Mouse (Mus musculus) cerebellum, adult 11-12 months (tissue): ENCODE results near the gene Rfx7.
"Not testable (repeated sequence)": the region's sequence is repeated elsewhere in the genome, so short reads cannot be mapped to it uniquely, and the experiment has no call there.

ENCODE experiments used
- DNase-seq: peaks from one replicate; pipeline ENCODE4 v3.0.0; 2022

The Rfx7 gene

DNA sequence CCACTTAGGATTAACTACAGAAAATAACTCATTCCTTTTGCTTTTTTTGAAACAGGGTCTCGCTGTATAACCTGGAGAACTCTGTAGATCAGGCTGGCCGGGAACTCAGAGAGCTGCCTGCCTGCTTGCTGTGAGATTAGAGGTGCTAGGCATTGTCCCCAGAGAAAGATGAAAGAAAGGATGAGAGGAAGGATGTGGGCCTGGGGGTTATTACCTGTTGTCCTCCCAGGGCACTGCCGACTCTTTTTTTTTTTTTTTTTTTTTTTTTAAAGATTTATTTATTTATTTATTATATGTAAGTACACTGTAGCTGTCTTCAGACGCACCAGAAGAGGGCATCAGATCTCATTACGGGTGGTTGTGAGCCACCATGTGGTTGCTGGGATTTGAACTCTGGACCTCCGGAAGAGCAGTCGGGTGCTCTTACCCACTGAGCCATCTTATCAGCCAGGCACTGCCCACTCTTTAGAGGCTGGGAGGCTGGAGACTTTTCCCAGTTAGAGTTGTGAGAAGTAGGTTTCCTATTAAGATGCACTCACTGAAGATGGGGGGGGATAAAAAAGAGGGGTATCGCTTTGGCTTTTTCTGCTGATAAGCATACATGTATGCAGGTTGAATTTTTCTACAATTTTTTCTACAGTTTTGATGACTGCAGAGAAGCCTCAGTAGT, 134.4 kb downstream of the Rfx7 start:
- DNase-seq = not testable (repeated sequence)

DNA sequence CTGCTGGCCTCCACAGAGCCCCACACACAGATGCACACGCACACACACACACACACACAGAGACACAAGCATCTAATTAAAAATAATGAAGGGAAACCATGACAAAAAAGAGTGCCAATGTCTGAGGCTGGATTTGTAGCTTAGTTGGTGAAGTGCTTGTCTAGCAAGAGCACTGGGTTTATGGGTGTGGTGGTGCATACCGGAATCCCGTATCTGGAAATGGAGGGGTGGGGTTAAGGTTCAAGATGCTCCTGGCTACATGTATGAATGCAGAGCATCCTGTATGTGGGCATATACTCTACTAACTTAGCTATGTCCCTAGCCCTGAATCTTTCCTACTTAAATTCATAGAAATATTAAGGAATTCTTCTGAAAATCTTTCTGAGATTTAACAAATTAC, 135.1 kb downstream of the Rfx7 start:
- no peak for DNase-seq

DNA sequence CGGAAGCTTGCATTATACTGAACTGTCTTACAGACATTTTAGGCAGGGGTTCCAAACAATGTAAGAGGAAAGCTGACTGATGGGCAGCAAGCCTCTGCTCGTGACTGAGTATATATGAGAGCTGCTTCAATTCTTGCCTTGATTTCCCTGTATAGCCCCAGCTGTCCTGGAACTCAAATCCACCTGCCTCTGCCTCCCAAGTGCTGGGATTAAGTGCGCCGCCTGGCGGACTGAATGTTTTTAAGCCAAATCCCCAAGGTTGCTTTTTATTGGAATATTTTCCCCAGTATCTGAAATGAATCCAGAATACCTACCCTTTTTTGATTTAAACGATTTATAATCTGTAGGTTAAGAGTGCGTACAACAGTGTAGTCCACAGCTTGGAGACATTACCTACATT, 137.3 kb downstream of the Rfx7 start:
- no peak for DNase-seq

DNA sequence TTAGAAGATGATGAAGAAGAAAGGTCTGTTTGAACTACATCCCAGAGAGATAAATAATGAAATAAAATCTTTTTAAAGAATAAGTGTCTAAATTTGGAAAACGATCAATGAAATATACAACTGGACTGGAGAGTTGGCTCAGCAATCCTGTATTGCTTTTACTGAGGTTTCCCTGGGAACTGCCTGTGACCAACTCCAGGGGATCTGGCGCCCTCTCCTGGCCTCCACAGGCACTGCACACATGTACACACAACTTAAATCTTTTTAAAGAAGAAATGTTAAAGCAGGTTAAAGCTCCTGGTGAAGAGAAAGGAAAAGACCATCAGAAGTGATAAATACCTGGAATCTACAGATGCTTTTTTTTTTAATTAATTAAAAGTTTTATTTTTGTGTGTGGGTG, 140.3 kb downstream of the Rfx7 start:
- DNase-seq = peak; percentile 62
